Mouse (Mus musculus): ENCODE measurements around the gene Zfp790.

DNA sequence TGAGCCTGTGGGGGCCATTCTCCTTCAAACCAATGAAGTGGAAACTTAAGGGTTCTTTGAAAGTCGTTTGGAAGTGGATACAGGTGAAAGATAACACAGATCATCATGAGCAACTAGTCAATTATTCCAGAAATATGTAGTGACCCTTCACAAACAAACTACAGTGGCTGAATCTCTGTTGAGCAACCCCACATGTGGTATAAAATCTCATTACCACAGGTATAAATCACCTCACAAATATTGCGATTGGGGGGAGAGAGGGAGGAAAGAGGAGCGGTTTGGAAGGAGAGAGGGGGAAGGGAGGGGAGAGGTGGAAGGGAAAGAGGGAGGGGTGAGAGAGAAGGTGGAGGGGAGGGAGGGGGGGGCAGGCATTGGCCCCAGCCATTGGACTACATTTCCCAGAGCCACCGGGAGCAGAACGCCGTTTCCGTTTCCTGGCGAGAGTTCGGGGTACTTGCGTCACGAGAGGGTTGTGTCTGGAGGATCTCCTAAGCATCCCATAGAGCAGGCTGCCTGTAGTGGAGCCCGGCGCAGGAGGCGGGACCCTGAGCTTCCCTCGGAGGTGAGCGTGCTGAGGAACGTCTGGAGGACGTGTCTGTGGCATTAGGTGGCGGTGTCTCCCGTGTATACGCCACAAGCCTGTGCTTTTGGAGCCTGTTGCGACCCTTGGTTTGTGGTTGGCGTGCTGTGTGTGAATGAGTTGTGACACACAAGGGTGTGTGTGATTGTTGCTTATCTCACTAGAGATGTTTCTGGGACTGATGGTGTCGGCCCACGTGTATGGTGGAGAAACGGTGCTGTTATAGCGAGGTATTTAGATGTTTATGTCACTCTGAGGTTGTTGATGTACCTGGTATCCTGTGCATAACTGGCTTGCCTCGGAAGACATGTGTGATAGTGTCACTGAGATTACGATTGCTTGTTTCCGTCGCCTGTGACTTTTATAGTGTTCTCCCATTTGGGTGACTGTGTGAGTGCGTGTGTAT, 43.9 kb downstream of the Zfp790 start, which contains the start of gene Zfp420:
- TF ChIP-seq CTCF (IDR thresholded peaks at IDR 0.05; ENCODE audit: insufficient read depth, low read depth, low read length): no peak
- peak; percentile 76 for TF ChIP-seq POLR2A (IDR thresholded peaks at IDR 0.05; ENCODE audit: insufficient read depth, low read depth, low read length)

Data from olfactory bulb, adult 2 months (tissue).